Mouse (Mus musculus) spleen, adult 12 weeks (tissue): ENCODE data around the gene Atrx.

Source experiments
- DNase-seq: peaks from one replicate; pipeline ENCODE4 v3.0.0; 2022; ENCODE audit warnings: low spot score

Gene Atrx

GRCm38 (mm10) chrX:105767177-105767764 lies 161.9 kb downstream of the Atrx start:
- DNase-seq, result no peak

GRCm38 (mm10) chrX:105766013-105766412 lies 163.2 kb downstream of the Atrx start:
- no peak for DNase-seq

GRCm38 (mm10) chrX:105765005-105765706 lies 164.0 kb downstream of the Atrx start:
- no peak for DNase-seq

GRCm38 (mm10) chrX:105764162-105765004 lies 164.8 kb downstream of the Atrx start, which contains the start of gene Fgf16:
Gene Fgf16, plus strand, starts transcription at chrX:105764279.
- DNase-seq, result no peak

GRCm38 (mm10) chrX:105763612-105764011 lies 165.6 kb downstream of the Atrx start:
- no peak for DNase-seq

- DNase-seq, result no peak
These were observed 166.2 kb downstream of the Atrx start for GRCm38 (mm10) chrX:105762847-105763527.
